Mouse (Mus musculus): Measurements from ENCODE around the gene Lamb1. TPM values are rescaled to one million over a fixed set of nuclear protein-coding genes. Genes with fewer than 3 reads are reported as not detected.
A peak's percentile ranks its signal among the peaks of the same experiment; 100 is the strongest.

Gene Lamb1
- polyA plus RNA-seq, 1 experiment from 2014 or later: 15.4 TPM

DNA sequence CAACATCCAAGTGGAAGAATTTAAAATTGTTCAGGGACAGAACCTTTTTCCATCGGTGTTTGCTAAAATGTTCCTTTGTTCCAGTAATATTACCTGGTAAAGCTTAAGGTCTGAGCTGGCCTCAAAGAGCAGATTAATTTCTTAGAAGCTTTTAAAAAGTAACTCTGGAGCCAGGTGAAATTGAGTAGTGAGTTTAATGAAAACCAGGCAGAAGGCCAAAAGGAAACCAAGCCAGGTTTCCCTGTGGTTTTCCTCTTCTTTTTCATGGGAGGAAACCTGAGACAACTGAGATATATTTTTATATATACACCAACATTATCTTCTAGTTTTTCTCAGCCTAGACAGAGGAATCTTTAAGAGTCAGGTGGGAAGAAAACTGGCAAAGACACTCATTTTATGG is 56.5 kb downstream of the Lamb1 start:
- no peak for ATAC-seq
- Histone ChIP-seq H3K4me3 (replicated peaks) (no peak overlapping the region), H3K9ac (replicated peaks) (no peak overlapping the region), H3K36me3 (no peaks in the 10 kb centered on the region), H3K4me2 (replicated peaks) (no peak overlapping the region), H3K9me3 (no peaks in the 10 kb centered on the region), H3K27ac (no peak overlapping the region), H3K4me1 (replicated peaks) (no peaks in the 10 kb centered on the region), H3K27me3 (no peaks in the 10 kb centered on the region)
- WGBS: 100% methylated on average over 1 of the region's 1 CpGs

GRCm38 (mm10) chr12:31323136-31323695 is 58.2 kb downstream of the Lamb1 start:
- H3K27ac ChIP-seq: no peak overlapping the region
- H3K4me3 ChIP-seq (replicated peaks): no peak overlapping the region
- H3K4me2 ChIP-seq (replicated peaks): no peak overlapping the region
- H3K9ac ChIP-seq (replicated peaks): no peak overlapping the region
- 87% methylated on average over 9 of the region's 9 CpGs for WGBS
- 0 out of 2 replicates have a peak, but pooled peaks cover 6% of the 10 kb centered on the region for H3K36me3 ChIP-seq
- H3K27me3 ChIP-seq: no peaks in the 10 kb centered on the region
- ATAC-seq: no peak
- H3K4me1 ChIP-seq (replicated peaks): no peaks in the 10 kb centered on the region
- H3K9me3 ChIP-seq: no peaks in the 10 kb centered on the region

DNA sequence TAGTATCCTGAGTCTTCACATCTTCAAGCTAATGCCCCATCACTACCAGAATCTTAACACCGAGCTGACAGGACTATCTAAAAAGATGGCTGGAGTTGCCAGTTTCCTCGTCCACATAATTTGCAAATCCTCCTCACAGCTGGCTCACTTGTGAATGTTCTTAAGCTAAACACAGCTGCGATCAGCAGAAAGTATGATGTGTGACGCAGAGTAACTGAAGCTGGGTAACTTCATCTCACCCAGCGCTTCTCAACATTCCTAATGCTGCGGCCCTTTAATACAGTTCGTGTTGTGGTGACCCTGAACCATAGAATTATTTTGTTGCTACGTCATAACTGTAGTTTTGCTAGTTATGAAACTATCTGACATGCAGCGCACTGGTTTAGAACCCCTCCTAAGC is 62.1 kb downstream of the Lamb1 start:
- WGBS: 90% methylated on average over 9 of the region's 9 CpGs
- no peaks in the 10 kb centered on the region for H3K27me3 ChIP-seq
- no peaks in the 10 kb centered on the region for H3K4me1 ChIP-seq (replicated peaks)
- H3K4me3 ChIP-seq (replicated peaks): no peak overlapping the region
- no peak overlapping the region for H3K4me2 ChIP-seq (replicated peaks)
- no peaks in the 10 kb centered on the region for H3K9me3 ChIP-seq
- no peak overlapping the region for H3K27ac ChIP-seq
- H3K36me3 ChIP-seq: peaks cover 23% of the 10 kb centered on the region
- no peak for ATAC-seq
- H3K9ac ChIP-seq (replicated peaks): no peak overlapping the region

DNA sequence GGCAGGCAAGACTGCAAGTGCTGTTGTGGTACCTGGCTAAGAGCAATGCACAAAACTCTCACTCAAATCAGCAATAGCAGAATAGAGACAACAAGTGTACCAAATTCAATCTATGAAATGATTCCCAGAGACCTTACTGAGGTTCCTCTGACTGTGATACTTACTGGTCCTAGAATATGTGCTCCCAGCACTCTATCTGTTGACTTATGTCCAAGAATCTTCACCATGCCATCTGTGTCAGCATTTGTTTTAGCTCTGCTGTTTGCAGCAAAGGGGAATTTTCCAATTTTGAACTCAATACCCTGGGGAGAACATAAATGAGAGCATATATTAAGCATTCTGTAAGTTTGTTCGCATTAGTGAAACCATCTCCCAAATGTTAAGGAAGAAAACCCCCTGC is 68.2 kb downstream of the Lamb1 start:
- Histone ChIP-seq H3K4me2 (replicated peaks) (no peak overlapping the region), H3K27ac (no peak overlapping the region), H3K4me1 (replicated peaks) (no peaks in the 10 kb centered on the region), H3K36me3 (peaks cover 64% of the 10 kb centered on the region), H3K9ac (replicated peaks) (no peak overlapping the region), H3K27me3 (no peaks in the 10 kb centered on the region), H3K9me3 (no peaks in the 10 kb centered on the region), H3K4me3 (replicated peaks) (no peak overlapping the region)
- WGBS: 98% methylated on average over 1 of the region's 1 CpGs
- no peak for ATAC-seq

GRCm38 (mm10) chr12:31350191-31350943 is 85.3 kb downstream of the Lamb1 start:
- no peaks in the 10 kb centered on the region for H3K27me3 ChIP-seq
- H3K9ac ChIP-seq (replicated peaks): peak overlapping the region; percentile 97
- no peaks in the 10 kb centered on the region for H3K9me3 ChIP-seq
- peak overlapping the region; percentile 98 for H3K4me3 ChIP-seq (replicated peaks)
- ATAC-seq: 0 out of 2 replicates have a peak, but pooled peaks have one; percentile 2
- peaks cover 20% of the 10 kb centered on the region for H3K4me1 ChIP-seq (replicated peaks)
- peaks cover 19% of the 10 kb centered on the region for H3K36me3 ChIP-seq
- 0 out of 2 replicates have a peak overlapping the region, but pooled peaks have one; percentile 80 for H3K27ac ChIP-seq
- 32% methylated on average over 15 of the region's 15 CpGs for WGBS
- peak overlapping the region; percentile 89 for H3K4me2 ChIP-seq (replicated peaks)

DNA sequence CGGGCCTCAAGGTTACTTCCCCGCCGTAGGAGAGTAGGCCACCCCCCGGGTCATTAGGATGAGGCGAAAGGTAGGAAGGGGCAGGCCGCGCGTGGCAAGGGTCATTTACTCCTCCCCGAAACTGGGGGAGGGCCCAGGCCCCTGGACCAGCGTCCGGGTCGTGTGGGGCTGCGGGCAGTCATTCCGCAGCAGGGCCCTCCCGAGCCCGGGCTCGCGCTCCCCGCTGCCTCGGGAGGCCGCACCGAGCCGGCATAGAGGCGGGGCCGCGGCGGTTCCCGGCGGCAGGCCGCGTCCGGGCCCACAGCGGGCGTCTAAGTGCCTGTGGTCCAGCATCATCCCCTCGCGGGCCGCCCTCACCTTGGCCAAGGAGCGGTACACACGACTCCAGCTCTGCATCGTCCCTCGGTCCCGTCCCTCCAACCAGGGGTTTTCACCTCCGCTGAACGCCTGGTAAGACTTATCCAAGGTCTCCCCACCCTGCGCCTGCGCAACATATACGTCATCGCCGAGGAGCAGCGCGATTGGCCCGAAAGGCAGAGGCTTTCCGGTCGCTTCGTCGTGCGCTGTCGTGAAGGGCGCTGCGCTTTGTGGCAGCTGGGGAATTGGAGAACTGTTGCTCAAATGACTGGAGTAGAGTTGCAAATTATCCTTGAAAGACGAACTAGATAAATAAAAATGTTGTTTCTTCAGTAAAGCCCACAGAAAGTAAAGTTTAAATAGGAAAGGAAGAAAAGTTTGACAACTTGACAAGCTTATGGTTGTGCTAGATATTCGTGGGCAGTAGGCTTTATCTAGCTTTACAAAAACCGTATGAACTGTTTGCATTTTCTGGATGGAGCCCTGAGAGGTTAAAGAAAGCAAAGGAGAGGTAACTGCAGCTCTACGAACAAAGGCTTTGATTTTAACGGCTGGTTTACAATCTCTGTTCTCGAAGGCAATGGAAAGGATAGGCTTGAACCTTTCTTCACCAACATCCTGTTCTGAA is 86.2 kb downstream of the Lamb1 start, which contains the start of gene Dld:
Gene Dld, minus strand, starts transcription at position 510 of the 985 bp plus-strand sequence.
- Histone ChIP-seq H3K9me3 (no peaks in the 10 kb centered on the region), H3K4me3 (replicated peaks) (peak within 1 kb of the TSS; percentile 98), H3K27ac (peak within 1 kb of the TSS; percentile 80), H3K9ac (replicated peaks) (peak within 1 kb of the TSS; percentile 97), H3K36me3 (peaks cover 16% of the 10 kb centered on the region), H3K4me2 (replicated peaks) (peak within 1 kb of the TSS; percentile 89), H3K27me3 (no peaks in the 10 kb centered on the region), H3K4me1 (replicated peaks) (peaks cover 20% of the 10 kb centered on the region)
- WGBS: 5% methylated on average over 66 of the region's 66 CpGs
- ATAC-seq: peak; percentile 99

DNA sequence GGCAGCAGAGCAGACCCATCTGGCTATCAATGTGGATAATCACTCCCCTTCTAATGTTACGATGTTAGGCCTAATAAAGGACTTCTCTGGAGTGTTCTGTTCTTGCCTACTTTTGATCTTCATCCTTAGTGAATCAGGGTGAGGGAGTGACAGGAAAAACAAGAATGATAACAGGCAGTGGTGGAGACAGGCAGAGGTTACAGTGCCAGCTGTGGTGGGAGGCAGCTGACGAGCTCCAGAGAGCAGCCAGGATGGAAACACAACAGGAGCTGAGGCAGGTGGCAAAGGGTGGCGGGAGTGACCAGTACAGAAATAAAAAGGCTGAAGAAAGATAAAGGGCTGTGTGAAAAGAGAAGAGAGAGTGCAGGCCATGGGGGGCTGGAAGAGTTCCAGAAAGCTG is 101.4 kb downstream of the Lamb1 start:
- no peak overlapping the region for H3K9ac ChIP-seq (replicated peaks)
- WGBS: 69% methylated on average over 3 of the region's 3 CpGs
- ATAC-seq: no peak
- H3K9me3 ChIP-seq: no peaks in the 10 kb centered on the region
- H3K4me2 ChIP-seq (replicated peaks): no peak overlapping the region
- no peaks in the 10 kb centered on the region for H3K36me3 ChIP-seq
- H3K27me3 ChIP-seq: no peaks in the 10 kb centered on the region
- no peaks in the 10 kb centered on the region for H3K4me1 ChIP-seq (replicated peaks)
- no peak overlapping the region for H3K27ac ChIP-seq
- H3K4me3 ChIP-seq (replicated peaks): no peak overlapping the region

DNA sequence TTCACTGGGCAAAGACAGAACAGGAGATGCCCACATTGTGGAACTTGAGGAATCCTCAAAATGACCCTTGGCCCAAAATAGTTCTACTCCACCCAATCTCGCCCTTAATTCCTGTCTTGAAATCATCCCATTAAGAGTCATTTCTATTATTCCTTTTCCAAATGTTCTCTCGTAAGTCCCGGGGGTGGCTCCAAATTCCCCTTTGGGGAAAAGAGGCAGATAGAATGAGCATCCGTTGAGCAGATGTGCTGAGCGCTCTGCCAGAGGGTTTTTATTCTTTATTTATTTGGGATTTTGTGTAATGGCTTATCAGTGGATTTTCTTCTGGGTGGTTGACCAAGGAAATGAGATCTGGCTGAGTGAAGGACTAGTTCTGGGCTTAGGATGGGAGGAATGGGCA is 102.7 kb downstream of the Lamb1 start:
- H3K27ac ChIP-seq: no peak overlapping the region
- no peak overlapping the region for H3K4me2 ChIP-seq (replicated peaks)
- no peaks in the 10 kb centered on the region for H3K9me3 ChIP-seq
- H3K27me3 ChIP-seq: no peaks in the 10 kb centered on the region
- H3K4me3 ChIP-seq (replicated peaks): no peak overlapping the region
- no peak overlapping the region for H3K9ac ChIP-seq (replicated peaks)
- no peaks in the 10 kb centered on the region for H3K36me3 ChIP-seq
- 91% methylated on average over 5 of the region's 5 CpGs for WGBS
- no peaks in the 10 kb centered on the region for H3K4me1 ChIP-seq (replicated peaks)
- no peak for ATAC-seq

- Histone ChIP-seq H3K27ac (no peak overlapping the region), H3K4me3 (replicated peaks) (no peak overlapping the region), H3K9ac (replicated peaks) (no peak overlapping the region), H3K4me2 (replicated peaks) (no peak overlapping the region), H3K9me3 (no peaks in the 10 kb centered on the region), H3K4me1 (replicated peaks) (no peaks in the 10 kb centered on the region), H3K27me3 (no peaks in the 10 kb centered on the region), H3K36me3 (no peaks in the 10 kb centered on the region)
- ATAC-seq: no peak
- WGBS: 100% methylated on average over 1 of the region's 1 CpGs
Measured at GRCm38 (mm10) chr12:31369118-31369517, 104.1 kb downstream of the Lamb1 start.

GRCm38 (mm10) chr12:31369656-31370055 is 104.6 kb downstream of the Lamb1 start:
- no peaks in the 10 kb centered on the region for H3K36me3 ChIP-seq
- no peak overlapping the region for H3K27ac ChIP-seq
- no peaks in the 10 kb centered on the region for H3K9me3 ChIP-seq
- no peak overlapping the region for H3K4me2 ChIP-seq (replicated peaks)
- no peak overlapping the region for H3K4me3 ChIP-seq (replicated peaks)
- ATAC-seq: no peak
- WGBS: 90% methylated on average over 7 of the region's 7 CpGs
- H3K4me1 ChIP-seq (replicated peaks): peaks cover under 1% of the 10 kb centered on the region; the same call in 1 of the 2 replicates
- H3K9ac ChIP-seq (replicated peaks): no peak overlapping the region
- H3K27me3 ChIP-seq: no peaks in the 10 kb centered on the region

- peak; percentile 80 for ATAC-seq
- H3K4me1 ChIP-seq (replicated peaks): peaks cover 12% of the 10 kb centered on the region
- H3K9ac ChIP-seq (replicated peaks): no peak overlapping the region
- WGBS: 38% methylated on average over 9 of the region's 9 CpGs
- H3K4me2 ChIP-seq (replicated peaks): peak overlapping the region; percentile 28
- no peak overlapping the region for H3K4me3 ChIP-seq (replicated peaks)
- H3K9me3 ChIP-seq: no peaks in the 10 kb centered on the region
- H3K27ac ChIP-seq: no peak overlapping the region
- H3K36me3 ChIP-seq: no peaks in the 10 kb centered on the region
- no peaks in the 10 kb centered on the region for H3K27me3 ChIP-seq
Measured at GRCm38 (mm10) chr12:31374603-31375282, 109.7 kb downstream of the Lamb1 start.

All from midbrain, embryonic 13.5 days (tissue).